Mouse (Mus musculus) cerebellum, adult 2 months (tissue): ENCODE measurements at regions not wholly inside any gene's neighbourhood (a gene's known extent, or its start where the extent isn't known, plus 50 kb on each side); places are given as distances from the start of the nearest gene placed in this dataset.

Experiments
- CTCF ChIP-seq: fragments of 200-500 bp; IDR thresholded peaks from 2 replicates; pipeline ENCODE4 v1.5.1; 2011; ENCODE audit warnings: low read depth, mild to moderate bottlenecking, control low read depth, low read length, moderate library complexity, borderline replicate concordance; ENCODE audit not compliant: insufficient read depth
- POLR2A ChIP-seq: fragments of 200-500 bp; IDR thresholded peaks from 2 replicates; pipeline ENCODE4 v1.6.1; 2011; ENCODE audit warnings: low read length, control low read depth, borderline replicate concordance; ENCODE audit not compliant: insufficient read depth

DNA sequence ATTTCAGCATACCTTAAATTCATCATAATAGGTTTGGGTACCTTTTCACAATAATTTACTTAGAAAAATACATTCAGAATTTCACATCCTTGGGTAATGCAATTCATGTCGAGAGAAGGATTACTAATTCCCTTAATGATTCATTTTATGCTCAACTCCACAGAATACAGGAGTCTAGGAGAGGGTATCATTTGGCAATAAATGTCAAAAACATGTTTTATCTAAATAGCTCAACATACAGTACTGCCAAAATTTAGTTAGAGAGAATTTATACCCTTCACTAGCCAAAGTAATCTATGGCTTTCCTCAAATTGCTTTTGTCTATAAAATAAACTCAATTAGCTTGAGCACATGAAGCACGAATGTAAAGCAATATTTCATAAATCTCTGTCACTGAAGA lies 144.6 kb upstream of the Zfp804b start:
- no peak for TF ChIP-seq POLR2A
- no peak for TF ChIP-seq CTCF
